Mouse (Mus musculus) myocyte (in vitro differentiated cells): ENCODE measurements around the gene Plxna4. TPM values are rescaled to one million over a fixed set of nuclear protein-coding genes. Genes with fewer than 3 reads are reported as not detected.

ENCODE experiments used
- H3K27me3 ChIP-seq: one replicate; pipeline ENCODE4 v1.6.1; 2011; ENCODE audit not compliant: control insufficient read depth, insufficient read depth, insufficient read length
- H3K36me3 ChIP-seq: one replicate; pipeline ENCODE4 v1.6.1; 2011; ENCODE audit not compliant: control insufficient read depth, insufficient read depth
- H3K4me2 ChIP-seq: one replicate; pipeline ENCODE4 v1.6.1; 2011; ENCODE audit warnings: low read depth, control low read depth
- H3K4me3 ChIP-seq: one replicate; pipeline ENCODE4 v1.5.1; 2011; ENCODE audit warnings: mild to moderate bottlenecking, control low read depth, moderate library complexity
- H3K79me2 ChIP-seq: one replicate; pipeline ENCODE4 v1.6.1; 2011; ENCODE audit not compliant: control insufficient read depth, insufficient read depth
- H3ac ChIP-seq: one replicate; pipeline ENCODE4 v1.6.1; 2011; ENCODE audit not compliant: control insufficient read depth, insufficient read length
- CEBPB ChIP-seq: IDR thresholded peaks from 2 replicates; pipeline ENCODE4 v1.6.1; 2011; ENCODE audit warnings: mild to moderate bottlenecking, moderate library complexity; ENCODE audit not compliant: poor library complexity, insufficient read depth, severe bottlenecking
- E2F4 ChIP-seq: IDR thresholded peaks from one replicate; pipeline ENCODE4 v1.6.1; 2011; ENCODE audit warnings: mild to moderate bottlenecking, control low read depth, moderate library complexity; ENCODE audit not compliant: insufficient read depth
- MAX ChIP-seq: IDR thresholded peaks from one replicate; pipeline ENCODE4 v1.6.1; 2011; ENCODE audit warnings: low read depth, mild to moderate bottlenecking, control low read depth
- MYOD1 ChIP-seq, 3 experiments: IDR thresholded peaks; one replicate each; pipeline ENCODE4 v1.6.1; 2011; ENCODE audit warnings: control low read depth in 2 of 3, low read depth in 2 of 3, mild to moderate bottlenecking in 2 of 3, moderate library complexity in 1 of 3; ENCODE audit not compliant: insufficient read length in 2 of 3, control insufficient read depth in 1 of 3
- MYOG ChIP-seq, 3 experiments: IDR thresholded peaks; one replicate each; pipeline ENCODE4 v1.6.1; 2011; ENCODE audit warnings: control low read depth in 2 of 3, low read depth in 2 of 3, mild to moderate bottlenecking in 2 of 3; ENCODE audit not compliant: insufficient read length in 2 of 3, control insufficient read depth in 1 of 3, insufficient read depth in 1 of 3
- POLR2A ChIP-seq: IDR thresholded peaks from one replicate; pipeline ENCODE4 v1.6.1; 2011; ENCODE audit warnings: low read depth, mild to moderate bottlenecking, control low read depth, moderate library complexity; ENCODE audit not compliant: insufficient read length
- POLR2AphosphoS2 ChIP-seq: IDR thresholded peaks from one replicate; pipeline ENCODE4 v1.6.1; 2011; ENCODE audit warnings: low read depth, control low read depth; ENCODE audit not compliant: insufficient read length
- REST ChIP-seq: IDR thresholded peaks from one replicate; pipeline ENCODE4 v1.6.1; 2011; ENCODE audit warnings: mild to moderate bottlenecking, control low read depth, moderate library complexity; ENCODE audit not compliant: insufficient read depth, insufficient read length
- SRF ChIP-seq: IDR thresholded peaks from one replicate; pipeline ENCODE4 v1.6.1; 2011; ENCODE audit warnings: low read depth; ENCODE audit not compliant: control insufficient read depth, insufficient read length
- TCF12 ChIP-seq: IDR thresholded peaks from one replicate; pipeline ENCODE4 v1.6.1; 2011; ENCODE audit warnings: mild to moderate bottlenecking, control low read depth; ENCODE audit not compliant: poor library complexity, insufficient read depth, severe bottlenecking
- TCF3 ChIP-seq: IDR thresholded peaks from one replicate; pipeline ENCODE4 v1.6.1; 2011; ENCODE audit warnings: low read depth, control low read depth; ENCODE audit not compliant: insufficient read length
- USF1 ChIP-seq: IDR thresholded peaks from one replicate; pipeline ENCODE4 v1.6.1; 2011; ENCODE audit warnings: low read depth, mild to moderate bottlenecking, control low read depth, moderate library complexity
- polyA plus RNA-seq: library from polyadenylated mRNA; unstranded; fragments of >200 nt; fragmentation: generic; extraction: Trizol; gene quantifications from one replicate; pipeline ENCODE4 v1.2.1, GENCODE M21; 2012; ENCODE audit warnings: missing spikeins

Gene Plxna4
- polyA plus RNA-seq, 1 experiment = 0.70 TPM

DNA sequence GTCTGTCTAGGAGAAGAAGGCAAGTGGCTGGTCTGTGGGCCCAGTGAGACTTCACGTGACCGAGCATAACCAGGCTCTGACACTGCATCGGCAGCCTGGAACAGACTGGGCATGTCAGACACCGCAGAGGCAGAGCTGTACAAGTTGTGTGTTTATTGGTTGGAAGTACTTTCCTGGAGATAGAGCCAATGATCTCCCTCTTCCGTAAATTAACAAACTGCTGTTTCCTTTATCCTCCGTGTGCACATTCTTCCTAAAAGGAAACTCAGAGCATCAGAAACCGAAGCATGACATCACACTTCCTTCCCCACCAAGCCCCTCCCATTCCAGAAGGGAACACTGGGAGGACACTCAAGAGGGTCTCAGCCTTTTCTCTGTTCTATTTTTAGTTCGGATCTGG lies 127.6 kb downstream of the Plxna4 start:
- Histone ChIP-seq H3K27me3 (no peaks in the 10 kb centered on the region), H3K4me2 (no peak overlapping the region), H3K36me3 (no peaks in the 10 kb centered on the region), H3K79me2 (no peaks in the 10 kb centered on the region), H3ac (no peak overlapping the region), H3K4me3 (no peak overlapping the region)
- TF ChIP-seq MYOG (IDR thresholded peaks at IDR 0.05; ENCODE audit: control insufficient read depth in 1 of 3, insufficient read depth in 1 of 3, insufficient read length in 2 of 3, low read depth in 2 of 3) = no peak
- TF ChIP-seq USF1 = no peak
- no peak for TF ChIP-seq REST
- no peak for TF ChIP-seq MAX
- no peak for TF ChIP-seq POLR2AphosphoS2
- no peak for TF ChIP-seq TCF3
- no peak for TF ChIP-seq E2F4
- TF ChIP-seq CEBPB = no peak
- TF ChIP-seq POLR2A = no peak
- TF ChIP-seq TCF12 = no peak
- no peak for TF ChIP-seq MYOD1 (IDR thresholded peaks at IDR 0.05; ENCODE audit: control insufficient read depth in 1 of 3, insufficient read length in 2 of 3, low read depth in 2 of 3)
- no peak for TF ChIP-seq SRF

DNA sequence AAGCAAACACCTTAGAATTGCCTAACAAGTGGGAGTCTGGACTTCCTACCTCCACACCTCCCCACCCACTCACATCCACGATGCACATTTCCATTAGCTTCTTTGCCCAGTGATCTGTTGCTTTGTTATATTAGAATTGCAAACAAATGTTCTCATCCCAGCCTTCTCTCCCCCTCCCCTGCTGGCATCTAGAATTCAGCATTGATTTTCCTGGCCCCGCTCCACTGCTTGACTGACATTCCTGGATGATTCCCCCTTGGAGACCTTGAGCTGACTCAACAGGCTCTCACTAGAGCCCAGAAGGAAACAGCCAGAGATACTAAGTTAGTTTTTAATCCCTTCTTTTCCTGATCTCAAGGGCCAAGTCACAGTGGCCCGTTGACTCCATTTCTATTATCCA lies 131.4 kb downstream of the Plxna4 start:
- Histone ChIP-seq H3K79me2 (no peaks in the 10 kb centered on the region), H3ac (no peak overlapping the region), H3K4me3 (no peak overlapping the region), H3K4me2 (no peak overlapping the region), H3K27me3 (no peaks in the 10 kb centered on the region), H3K36me3 (no peaks in the 10 kb centered on the region)
- TF ChIP-seq REST (no peak), MYOD1 (IDR thresholded peaks at IDR 0.05; ENCODE audit: control insufficient read depth in 1 of 3, insufficient read length in 2 of 3, low read depth in 2 of 3) (no peak), MYOG (IDR thresholded peaks at IDR 0.05; ENCODE audit: control insufficient read depth in 1 of 3, insufficient read depth in 1 of 3, insufficient read length in 2 of 3, low read depth in 2 of 3) (no peak), CEBPB (no peak), MAX (no peak), TCF3 (no peak), POLR2AphosphoS2 (no peak), USF1 (no peak), POLR2A (no peak), E2F4 (no peak), TCF12 (no peak), SRF (no peak)

DNA sequence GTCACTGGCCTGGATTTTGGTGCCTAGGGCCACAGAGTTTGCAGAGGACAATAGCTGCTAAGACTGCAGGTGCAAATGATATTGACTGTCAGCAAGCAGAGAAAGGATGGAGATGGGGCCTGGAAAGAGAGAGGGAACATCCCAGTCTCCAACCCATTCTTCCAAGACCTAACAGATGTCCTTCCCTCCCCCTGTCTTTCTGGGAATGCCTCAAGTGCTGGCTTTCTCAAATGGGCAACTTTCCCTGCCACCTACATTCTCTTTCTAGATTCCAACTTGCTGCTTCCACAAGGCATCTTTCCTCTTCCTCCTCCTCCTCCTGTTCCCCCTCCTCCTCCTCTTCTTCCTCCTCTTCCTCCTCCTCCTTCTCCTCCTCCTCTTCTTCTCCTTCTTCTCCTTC lies 136.1 kb downstream of the Plxna4 start:
- Histone ChIP-seq H3K36me3 (no peaks in the 10 kb centered on the region), H3K4me2 (no peak overlapping the region), H3K27me3 (no peaks in the 10 kb centered on the region), H3ac (no peak overlapping the region), H3K79me2 (no peaks in the 10 kb centered on the region), H3K4me3 (no peak overlapping the region)
- TF ChIP-seq E2F4 = no peak
- no peak for TF ChIP-seq SRF
- TF ChIP-seq POLR2A = no peak
- TF ChIP-seq USF1 = no peak

DNA sequence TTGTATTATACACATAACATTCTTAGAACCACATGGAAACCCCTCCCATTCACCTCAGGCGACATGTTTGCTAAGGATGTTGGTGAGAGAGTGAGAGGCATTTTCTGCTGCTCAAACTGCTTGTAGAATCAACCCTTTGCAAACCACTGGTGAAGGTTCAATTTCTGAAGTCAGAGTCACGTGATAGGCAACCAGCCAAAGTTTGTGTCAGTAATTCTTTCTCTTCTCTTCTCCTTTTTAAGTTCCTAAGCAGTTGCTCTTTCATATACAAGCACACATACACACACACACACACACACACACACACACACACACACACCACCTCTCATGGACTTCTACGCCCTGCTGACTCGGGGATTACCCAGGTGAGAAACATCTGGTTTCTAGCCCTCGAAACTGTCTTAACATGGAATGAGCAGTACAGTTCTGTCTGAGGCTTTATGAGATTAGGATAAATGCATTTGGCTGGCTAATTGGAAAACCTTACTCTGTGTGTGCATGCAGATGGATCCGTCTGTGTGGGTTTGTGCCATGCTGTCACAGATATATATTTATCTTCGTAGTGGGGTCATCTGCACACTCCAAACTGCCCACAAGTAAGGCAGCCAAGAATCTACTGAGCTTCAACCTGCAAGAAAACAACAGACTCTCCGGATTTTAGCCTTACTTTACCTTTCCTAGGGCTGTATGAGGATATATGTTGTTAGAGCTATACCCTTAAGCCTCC lies 138.6 kb downstream of the Plxna4 start:
- Histone ChIP-seq H3ac (no peak overlapping the region), H3K4me2 (no peak overlapping the region), H3K79me2 (no peaks in the 10 kb centered on the region), H3K4me3 (no peak overlapping the region), H3K36me3 (no peaks in the 10 kb centered on the region), H3K27me3 (no peaks in the 10 kb centered on the region)
- TF ChIP-seq MYOD1 (IDR thresholded peaks at IDR 0.05; ENCODE audit: control insufficient read depth in 1 of 3, insufficient read length in 2 of 3, low read depth in 2 of 3) (no peak), MAX (no peak), CEBPB (no peak), POLR2AphosphoS2 (no peak), TCF3 (no peak), POLR2A (no peak), E2F4 (no peak), USF1 (peak; percentile 39)

DNA sequence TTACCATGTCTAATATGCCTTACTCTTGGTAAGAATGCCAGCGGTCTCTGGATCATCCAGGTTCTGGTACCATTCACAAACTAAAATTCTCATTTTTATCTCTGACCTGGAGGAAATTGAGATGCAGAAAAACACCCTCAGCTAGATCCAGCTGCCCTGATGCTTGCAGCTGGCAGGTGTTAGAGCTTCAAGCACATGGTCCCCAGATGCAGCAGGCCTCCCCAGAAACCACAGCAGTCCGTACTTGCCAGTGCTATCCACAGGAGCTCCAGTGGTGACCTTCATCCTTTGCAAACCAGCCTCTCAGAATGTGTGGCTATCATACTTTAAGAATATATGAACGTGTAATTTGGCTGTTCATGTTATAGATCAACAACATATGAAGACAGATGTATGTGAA lies 139.2 kb downstream of the Plxna4 start:
- TF ChIP-seq E2F4 (no peak), MAX (no peak)
- H3ac ChIP-seq = no peak overlapping the region
- H3K4me2 ChIP-seq = no peak overlapping the region
- H3K27me3 ChIP-seq = no peaks in the 10 kb centered on the region
- H3K79me2 ChIP-seq = no peaks in the 10 kb centered on the region
- H3K36me3 ChIP-seq = no peaks in the 10 kb centered on the region
- H3K4me3 ChIP-seq = no peak overlapping the region
